Mouse (Mus musculus) frontal cortex, postnatal 36 days (tissue): ENCODE data around the gene Slc16a11.

Experiments used
- DNase-seq, 2 experiments: peaks; one replicate each; pipeline ENCODE4 v3.0.0; 2022; ENCODE audit warnings: low spot score in 2 of 2

Gene Slc16a11

GRCm38 (mm10) chr11:70251853-70252252 is 39.3 kb downstream of the Slc16a11 start:
- DNase-seq: no peak

DNA sequence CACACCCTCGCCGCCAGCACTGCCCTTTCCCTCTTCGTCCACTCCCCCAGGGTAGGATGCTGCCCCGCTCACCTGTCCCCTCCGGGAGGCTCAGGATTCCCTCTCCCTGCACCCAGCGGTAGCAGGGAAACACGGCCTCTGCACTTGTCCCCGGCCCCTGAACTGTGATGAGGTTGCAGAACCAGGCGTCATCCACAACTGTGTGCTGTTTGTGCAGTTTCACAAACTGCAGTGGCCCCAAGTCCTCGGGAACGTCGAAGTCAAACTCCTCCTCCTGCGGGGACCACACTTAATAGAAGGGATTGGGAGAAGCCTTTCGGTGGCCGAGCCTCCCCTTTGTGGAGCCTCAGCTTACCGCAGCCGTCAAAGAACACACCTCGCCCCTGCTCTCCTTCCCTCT is 41.8 kb downstream of the Slc16a11 start:
- no peak for DNase-seq

- no peak for DNase-seq
Observed at GRCm38 (mm10) chr11:70254931-70255531, 42.5 kb downstream of the Slc16a11 start, which contains the start of gene Alox12. TSS of gene Alox12 (minus strand) at chr11:70255353.

GRCm38 (mm10) chr11:70259035-70259434 is 46.5 kb downstream of the Slc16a11 start:
- no peak for DNase-seq

DNA sequence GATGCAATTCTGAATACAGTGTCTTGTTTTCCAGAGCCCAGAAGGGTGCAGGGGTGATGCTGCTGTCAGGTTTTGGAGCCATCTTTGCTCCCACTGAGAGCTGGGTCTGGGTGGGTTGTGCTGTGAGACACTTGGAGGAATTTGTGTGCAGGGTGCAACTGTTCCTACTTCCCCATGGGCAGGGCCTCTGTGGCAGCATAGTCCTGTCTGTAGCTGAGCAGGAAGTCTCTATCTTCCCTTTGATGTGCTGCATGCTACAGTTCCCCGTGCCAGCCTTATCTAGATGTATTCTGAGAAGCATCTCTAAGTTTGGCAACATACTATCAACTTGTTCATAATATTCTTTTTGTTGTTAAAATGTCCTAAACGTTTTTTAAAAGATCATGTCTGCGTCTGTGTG is 52.7 kb downstream of the Slc16a11 start:
- DNase-seq: no peak

DNA sequence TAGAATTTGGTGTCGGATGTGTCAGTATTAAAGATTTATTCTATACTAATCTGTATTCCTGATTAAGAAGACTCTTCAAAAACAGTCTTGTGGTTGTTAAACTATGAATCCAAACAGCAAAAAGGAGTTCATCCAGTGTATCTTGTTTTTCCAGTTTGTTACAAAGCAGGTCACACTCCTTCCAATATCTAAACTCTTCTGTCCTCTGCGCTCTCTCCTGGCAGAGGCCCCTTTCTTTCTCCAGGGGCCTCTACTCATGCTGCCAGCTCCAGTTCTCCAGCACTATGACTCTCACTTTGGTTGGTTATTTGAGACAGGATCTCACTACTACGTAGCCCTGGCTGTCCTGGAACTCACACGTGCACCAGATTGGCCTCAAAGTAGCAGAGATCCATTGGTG is 53.3 kb downstream of the Slc16a11 start:
- DNase-seq: no peak
